Mouse (Mus musculus) central nervous system, embryonic 18 days (tissue): ENCODE measurements around the gene Ms4a1. TPM values are rescaled to one million over a fixed set of nuclear protein-coding genes. Genes with fewer than 3 reads are reported as not detected.

Experiments
- polyA plus RNA-seq: library from polyadenylated mRNA; depleted of rRNA; stranded (reverse); fragments of >200 nt; gene quantifications from 2 replicates; pipeline ENCODE4 v1.2.3, GENCODE M21; 2012; rRNA removed

Gene Ms4a1
- 0.03 and 0.04 TPM in 2 replicates for polyA plus RNA-seq

GRCm38 (mm10) chr19:11266052-11266845 is at the start of gene Ms4a1:
Ms4a1 (minus strand) TSS chr19:11266241.

GRCm38 (mm10) chr19:11314354-11314753 is 48.3 kb upstream of the Ms4a1 start, which contains the start of gene Ms4a14:
Ms4a14 (minus strand) TSS chr19:11314454.

GRCm38 (mm10) chr19:11283773-11284172 is 17.7 kb upstream of the Ms4a1 start, which contains the start of gene Ms4a5:
Ms4a5 (minus strand) TSS chr19:11283873.

GRCm38 (mm10) chr19:11232348-11232747 is 33.7 kb downstream of the Ms4a1 start, which contains the start of gene Ms4a12:
Ms4a12 (minus strand) TSS chr19:11232448.

Other genes starting within 250 kb of the Ms4a1 start
- not detected in 2 replicates for gene Ms4a18, start 248.2 kb downstream of the Ms4a1 start, polyA plus RNA-seq
- 0.06 and 0.07 TPM in 2 replicates for gene Ms4a8a, start 185.1 kb downstream of the Ms4a1 start, polyA plus RNA-seq
- gene 1700017D01Rik, start 135.4 kb downstream of the Ms4a1 start, polyA plus RNA-seq = not detected in 2 replicates
- not detected in 2 replicates for gene 1700025F22Rik, start 100.9 kb downstream of the Ms4a1 start, polyA plus RNA-seq
- gene Ms4a13, start 69.5 kb downstream of the Ms4a1 start, polyA plus RNA-seq = not detected in 2 replicates
- not detected in 2 replicates for gene Ms4a12, start 33.8 kb downstream of the Ms4a1 start, polyA plus RNA-seq
- gene Ms4a5, start 17.6 kb upstream of the Ms4a1 start, polyA plus RNA-seq = not detected in 2 replicates
- 0.12 and 0.13 TPM in 2 replicates for gene Ms4a14, start 48.2 kb upstream of the Ms4a1 start, polyA plus RNA-seq
- 1.4 and 1.5 TPM in 2 replicates for gene Ms4a7, start 69.9 kb upstream of the Ms4a1 start, polyA plus RNA-seq
- gene Ms4a4a, start 109.3 kb upstream of the Ms4a1 start, polyA plus RNA-seq = 0.16 and 0.26 TPM in 2 replicates
- 0.03 TPM in 1 of 2 replicates, not detected in the other for gene Ms4a4c, start 138.5 kb upstream of the Ms4a1 start, polyA plus RNA-seq
- 0.09 TPM in 1 of 2 replicates, not detected in the other for gene Ms4a4b, start 177.3 kb upstream of the Ms4a1 start, polyA plus RNA-seq
- gene Ms4a6c, start 203.1 kb upstream of the Ms4a1 start, polyA plus RNA-seq = 1.3 and 1.4 TPM in 2 replicates
- gene Gm8369, start 219.7 kb upstream of the Ms4a1 start, polyA plus RNA-seq = 0.08 TPM in 1 of 2 replicates, not detected in the other